Mouse (Mus musculus) small intestine, adult 2 months (tissue): ENCODE results near the gene Olah. TPM values are rescaled to one million over a fixed set of nuclear protein-coding genes. Genes with fewer than 3 reads are reported as not detected.

Experiments
- H3K27ac ChIP-seq: fragments of 200-500 bp; 2 replicates; pipeline ENCODE4 v1.5.1; 2012; ENCODE audit warnings: low read depth, low read length, control low read depth, inconsistent platforms; ENCODE audit not compliant: insufficient read depth
- H3K27me3 ChIP-seq: fragments of 200-500 bp; 2 replicates; pipeline ENCODE4 v1.6.1; 2012; ENCODE audit warnings: mild to moderate bottlenecking, moderate library complexity, low read length, inconsistent platforms; ENCODE audit not compliant: control insufficient read depth, insufficient read depth
- H3K36me3 ChIP-seq: fragments of 200-500 bp; 2 replicates; pipeline ENCODE4 v1.6.1; 2012; ENCODE audit warnings: mild to moderate bottlenecking, low read length, control low read depth, inconsistent platforms; ENCODE audit not compliant: control insufficient read depth, insufficient read depth
- H3K4me1 ChIP-seq: fragments of 200-500 bp; 2 replicates; pipeline ENCODE4 v1.6.1; 2012; ENCODE audit warnings: low read length, inconsistent platforms, mixed read lengths; ENCODE audit not compliant: control insufficient read depth, insufficient read depth, insufficient read length
- H3K4me3 ChIP-seq: fragments of 200-500 bp; 2 replicates; pipeline ENCODE4 v1.5.1; 2012; ENCODE audit warnings: low read depth, mild to moderate bottlenecking, control low read depth, inconsistent platforms, low read length, moderate library complexity
- CTCF ChIP-seq: fragments of 200-500 bp; IDR thresholded peaks from 2 replicates; pipeline ENCODE4 v1.5.1; 2012; ENCODE audit warnings: low read depth, mild to moderate bottlenecking, control low read depth, inconsistent platforms, low read length, moderate library complexity, mixed read lengths; ENCODE audit not compliant: insufficient replicate concordance, insufficient read length; ENCODE audit errors: extremely low read depth
- POLR2A ChIP-seq: fragments of 200-500 bp; IDR thresholded peaks from 2 replicates; pipeline ENCODE4 v1.6.1; 2012; ENCODE audit warnings: low read depth, mild to moderate bottlenecking, control low read depth, inconsistent platforms, low read length, moderate library complexity
- WGBS: fragments of 180-500 bp; shearing (Covaris S2); methylation state at CpG from one replicate; pipeline ENCODE4 v1.1.7; 2018; 5-methylcytosine and 5-hydroxymethylcytosine counted together
- polyA plus RNA-seq: library from polyadenylated mRNA; depleted of rRNA; stranded (reverse); fragments of >200 nt; gene quantifications from 2 replicates; pipeline ENCODE4 v1.2.3, GENCODE M21; 2012

Olah gene
- polyA plus RNA-seq, 1 experiment = not detected

- no peak overlapping the region for H3K27ac ChIP-seq
- H3K36me3 ChIP-seq = no peaks in the 10 kb centered on the region
Measured at GRCm38 (mm10) chr2:3405981-3406380, 9.0 kb upstream of the Olah start.

GRCm38 (mm10) chr2:3391945-3392344, 5.1 kb downstream of the Olah start:
- H3K36me3 ChIP-seq = no peaks in the 10 kb centered on the region
- no peak overlapping the region for H3K27ac ChIP-seq
- 66% methylated on average over 2 of the region's 2 CpGs for WGBS
- H3K4me1 ChIP-seq = no peaks in the 10 kb centered on the region
- no peak overlapping the region for H3K4me3 ChIP-seq
- no peak for TF ChIP-seq CTCF
- TF ChIP-seq POLR2A = no peak
- H3K27me3 ChIP-seq = no peaks in the 10 kb centered on the region

More at GRCm38 (mm10) chr2:3405981-3406380, 9.0 kb upstream of the Olah start:
- Histone ChIP-seq H3K27me3 (no peaks in the 10 kb centered on the region), H3K4me1 (no peaks in the 10 kb centered on the region), H3K4me3 (no peak overlapping the region)
- WGBS = 78% methylated on average over 4 of the region's 4 CpGs
- no peak for TF ChIP-seq CTCF
- no peak for TF ChIP-seq POLR2A

- Histone ChIP-seq H3K4me1 (no peaks in the 10 kb centered on the region), H3K36me3 (no peaks in the 10 kb centered on the region), H3K27me3 (no peaks in the 10 kb centered on the region), H3K27ac (no peak overlapping the region), H3K4me3 (no peak overlapping the region)
- TF ChIP-seq CTCF = no peak
- WGBS = 69% methylated on average over 6 of the region's 6 CpGs
Measured at GRCm38 (mm10) chr2:3387105-3387860, 9.7 kb downstream of the Olah start.

- H3K4me1 ChIP-seq = no peaks in the 10 kb centered on the region
- 52% methylated on average over 4 of the region's 4 CpGs for WGBS
- H3K27ac ChIP-seq = no peak overlapping the region
- TF ChIP-seq POLR2A (no peak), CTCF (no peak)
- H3K36me3 ChIP-seq = no peaks in the 10 kb centered on the region
- no peaks in the 10 kb centered on the region; the same call in 1 of the 2 replicates for H3K27me3 ChIP-seq
- H3K4me3 ChIP-seq = no peak overlapping the region
Measured at GRCm38 (mm10) chr2:3365127-3365526, 31.9 kb downstream of the Olah start.

- TF ChIP-seq POLR2A (no peak), CTCF (no peak)
- Histone ChIP-seq H3K4me3 (no peak overlapping the region), H3K4me1 (no peaks in the 10 kb centered on the region), H3K27me3 (no peaks in the 10 kb centered on the region; the same call in 1 of the 2 replicates), H3K27ac (no peak overlapping the region), H3K36me3 (no peaks in the 10 kb centered on the region)
- 73% methylated on average over 3 of the region's 3 CpGs for WGBS
Measured at GRCm38 (mm10) chr2:3361067-3361466, 35.9 kb downstream of the Olah start.

- Histone ChIP-seq H3K36me3 (no peaks in the 10 kb centered on the region), H3K27me3 (no peaks in the 10 kb centered on the region; the same call in 1 of the 2 replicates), H3K4me1 (no peaks in the 10 kb centered on the region), H3K4me3 (no peak overlapping the region), H3K27ac (no peak overlapping the region)
- whole genome bisulfite sequencing = 69% methylated on average over 3 of the region's 3 CpGs
- TF ChIP-seq POLR2A (no peak), CTCF (no peak)
Measured at GRCm38 (mm10) chr2:3357887-3358286, 39.1 kb downstream of the Olah start.

- no peaks in the 10 kb centered on the region for H3K4me1 ChIP-seq
- H3K27me3 ChIP-seq = no peaks in the 10 kb centered on the region
- no peak overlapping the region for H3K4me3 ChIP-seq
- no peaks in the 10 kb centered on the region for H3K36me3 ChIP-seq
- H3K27ac ChIP-seq = no peak overlapping the region
- TF ChIP-seq CTCF (no peak), POLR2A (no peak)
- WGBS = 19% methylated on average over 3 of the region's 3 CpGs
Measured at GRCm38 (mm10) chr2:3356311-3356710, 40.7 kb downstream of the Olah start.

GRCm38 (mm10) chr2:3355793-3356192, 41.2 kb downstream of the Olah start:
- H3K27me3 ChIP-seq = no peaks in the 10 kb centered on the region
- WGBS = 87% methylated on average over 8 of the region's 8 CpGs
- TF ChIP-seq CTCF = no peak
- TF ChIP-seq POLR2A = no peak
- no peak overlapping the region for H3K27ac ChIP-seq
- no peak overlapping the region for H3K4me3 ChIP-seq
- no peaks in the 10 kb centered on the region for H3K36me3 ChIP-seq
- no peaks in the 10 kb centered on the region for H3K4me1 ChIP-seq
